Mouse (Mus musculus): ENCODE measurements around the gene Mrps6. TPM values are rescaled to one million over a fixed set of nuclear protein-coding genes. Genes with fewer than 3 reads are reported as not detected.
A peak's percentile ranks its signal among the peaks of the same experiment; 100 is the strongest.

Gene Mrps6
- polyA plus RNA-seq, 1 experiment = 129 TPM

DNA sequence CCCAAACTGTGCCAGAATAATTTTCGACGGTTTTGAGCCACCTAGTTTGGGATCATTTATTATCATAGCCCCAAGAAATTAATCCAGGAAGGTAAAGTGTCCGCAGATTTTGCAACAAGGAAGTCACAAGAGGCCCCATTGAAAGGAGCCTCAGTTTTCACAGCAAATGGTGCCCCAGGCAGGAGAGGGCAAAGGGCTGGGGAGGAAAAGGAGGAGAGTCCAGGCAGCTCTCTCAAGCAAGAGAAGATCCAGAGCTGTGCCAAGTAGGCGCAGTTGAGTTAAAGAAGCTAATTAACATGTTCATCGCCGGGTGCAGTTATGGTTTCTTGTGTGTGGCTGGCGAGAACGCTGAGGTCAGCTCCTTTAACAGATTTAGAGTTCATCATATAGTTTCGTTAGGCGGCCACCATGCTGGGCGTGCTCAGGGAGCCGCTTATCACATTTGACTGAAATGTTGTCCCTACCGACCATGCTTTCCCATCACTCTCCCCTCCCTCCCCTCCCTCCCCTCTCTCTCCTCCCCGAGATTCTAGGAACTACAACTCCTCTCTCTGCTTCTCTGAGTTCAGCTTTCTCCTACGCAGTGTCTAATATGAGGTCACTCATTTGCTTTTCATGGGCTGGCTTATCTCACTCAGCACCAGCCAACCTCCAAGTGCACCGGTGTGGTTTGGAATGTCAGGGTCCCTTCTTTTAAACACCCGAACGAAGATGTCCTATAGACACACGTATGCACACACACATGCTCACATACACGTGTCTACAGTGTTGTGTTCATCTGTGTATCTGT, 35.4 kb upstream of the Mrps6 start:
- WGBS = 69% methylated on average over 20 of the region's 20 CpGs
- TF ChIP-seq POLR2A (IDR thresholded peaks at IDR 0.05; ENCODE audit: low read depth, low read length) = no peak
- TF ChIP-seq CTCF (conservative IDR thresholded peaks at IDR 0.05; ENCODE audit: insufficient read depth, insufficient read length, low read depth, low read length) = no peak

DNA sequence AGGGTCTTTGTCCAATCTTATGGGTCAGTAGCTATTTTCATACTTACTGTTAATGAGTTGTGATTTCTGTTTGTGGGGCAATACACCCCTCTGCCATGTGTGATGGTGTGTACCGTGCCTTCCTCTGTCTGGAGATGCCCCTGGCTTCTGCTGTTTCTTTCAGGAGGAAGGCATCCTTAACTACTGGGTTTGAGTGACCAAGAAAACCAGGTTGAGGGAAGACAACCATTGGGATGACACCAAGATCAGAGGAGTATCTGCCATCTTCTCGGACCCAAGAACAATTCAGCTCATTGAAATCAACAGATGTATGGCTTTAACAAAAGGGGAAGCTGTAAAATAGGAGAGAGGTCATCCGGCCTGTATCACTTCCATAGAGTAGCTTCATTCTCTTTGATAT, 24.8 kb upstream of the Mrps6 start:
- Histone ChIP-seq H3K36me3 (ENCODE audit: control insufficient read depth, insufficient read depth, low read length) (no peaks in the 10 kb centered on the region), H3K27ac (ENCODE audit: insufficient read depth, low read depth, low read length) (no peak overlapping the region), H3K4me1 (ENCODE audit: control insufficient read depth, insufficient read depth, low read length) (no peaks in the 10 kb centered on the region), H3K4me3 (ENCODE audit: insufficient read depth, low read depth, low read length) (no peak overlapping the region), H3K27me3 (replicated peaks; ENCODE audit: control insufficient read depth, insufficient read depth, low read length) (no peaks in the 10 kb centered on the region)
- WGBS = 87% methylated on average over 3 of the region's 3 CpGs
- no peak for DNase-seq
- no peak for TF ChIP-seq CTCF (conservative IDR thresholded peaks at IDR 0.05; ENCODE audit: insufficient read depth, insufficient read length, low read depth, low read length)
- no peak for TF ChIP-seq POLR2A (IDR thresholded peaks at IDR 0.05; ENCODE audit: low read depth, low read length)

More for the DNA sequence above, 35.4 kb upstream of the Mrps6 start:
- Histone ChIP-seq H3K4me1 (ENCODE audit: control insufficient read depth, insufficient read depth, low read length) (peaks cover 3% of the 10 kb centered on the region; the same call in 1 of the 2 replicates), H3K27me3 (replicated peaks; ENCODE audit: control insufficient read depth, insufficient read depth, low read length) (no peaks in the 10 kb centered on the region), H3K4me3 (ENCODE audit: insufficient read depth, low read depth, low read length) (no peak overlapping the region), H3K36me3 (ENCODE audit: control insufficient read depth, insufficient read depth, low read length) (no peaks in the 10 kb centered on the region), H3K27ac (ENCODE audit: insufficient read depth, low read depth, low read length) (no peak overlapping the region)
- no peak for DNase-seq

- H3K4me3 ChIP-seq (ENCODE audit: insufficient read depth, low read depth, low read length) = no peak overlapping the region
These were observed 23.4 kb upstream of the Mrps6 start for GRCm38 (mm10) chr16:92034676-92035075.

GRCm38 (mm10) chr16:92036701-92037100, 21.4 kb upstream of the Mrps6 start:
- Histone ChIP-seq H3K27me3 (replicated peaks; ENCODE audit: control insufficient read depth, insufficient read depth, low read length) (no peaks in the 10 kb centered on the region), H3K27ac (ENCODE audit: insufficient read depth, low read depth, low read length) (peak overlapping the region; percentile 18; the same call in 1 of the 2 replicates), H3K4me1 (ENCODE audit: control insufficient read depth, insufficient read depth, low read length) (no peaks in the 10 kb centered on the region), H3K4me3 (ENCODE audit: insufficient read depth, low read depth, low read length) (no peak overlapping the region), H3K36me3 (ENCODE audit: control insufficient read depth, insufficient read depth, low read length) (no peaks in the 10 kb centered on the region)
- TF ChIP-seq CTCF (conservative IDR thresholded peaks at IDR 0.05; ENCODE audit: insufficient read depth, insufficient read length, low read depth, low read length) = no peak
- TF ChIP-seq POLR2A (IDR thresholded peaks at IDR 0.05; ENCODE audit: low read depth, low read length) = no peak
- no peak for DNase-seq
- 41% methylated on average over 8 of the region's 8 CpGs for WGBS

More at GRCm38 (mm10) chr16:92034676-92035075, 23.4 kb upstream of the Mrps6 start:
- TF ChIP-seq POLR2A (IDR thresholded peaks at IDR 0.05; ENCODE audit: low read depth, low read length) (no peak), CTCF (conservative IDR thresholded peaks at IDR 0.05; ENCODE audit: insufficient read depth, insufficient read length, low read depth, low read length) (no peak)
- 93% methylated on average over 5 of the region's 5 CpGs for WGBS
- no peaks in the 10 kb centered on the region for H3K4me1 ChIP-seq (ENCODE audit: control insufficient read depth, insufficient read depth, low read length)
- DNase-seq = no peak
- no peaks in the 10 kb centered on the region for H3K27me3 ChIP-seq (replicated peaks; ENCODE audit: control insufficient read depth, insufficient read depth, low read length)
- no peak overlapping the region for H3K27ac ChIP-seq (ENCODE audit: insufficient read depth, low read depth, low read length)
- H3K36me3 ChIP-seq (ENCODE audit: control insufficient read depth, insufficient read depth, low read length) = no peaks in the 10 kb centered on the region

- Histone ChIP-seq H3K27ac (ENCODE audit: insufficient read depth, low read depth, low read length) (peak overlapping the region; percentile 46; the same call in 1 of the 2 replicates), H3K4me3 (ENCODE audit: insufficient read depth, low read depth, low read length) (no peak overlapping the region), H3K36me3 (ENCODE audit: control insufficient read depth, insufficient read depth, low read length) (no peaks in the 10 kb centered on the region), H3K27me3 (replicated peaks; ENCODE audit: control insufficient read depth, insufficient read depth, low read length) (no peaks in the 10 kb centered on the region), H3K4me1 (ENCODE audit: control insufficient read depth, insufficient read depth, low read length) (no peaks in the 10 kb centered on the region)
- TF ChIP-seq POLR2A (IDR thresholded peaks at IDR 0.05; ENCODE audit: low read depth, low read length) (no peak), CTCF (conservative IDR thresholded peaks at IDR 0.05; ENCODE audit: insufficient read depth, insufficient read length, low read depth, low read length) (no peak)
- peak; percentile 59 for DNase-seq
- 62% methylated on average over 21 of the region's 21 CpGs for WGBS
These were observed 20.0 kb upstream of the Mrps6 start for GRCm38 (mm10) chr16:92037891-92038607.

DNA sequence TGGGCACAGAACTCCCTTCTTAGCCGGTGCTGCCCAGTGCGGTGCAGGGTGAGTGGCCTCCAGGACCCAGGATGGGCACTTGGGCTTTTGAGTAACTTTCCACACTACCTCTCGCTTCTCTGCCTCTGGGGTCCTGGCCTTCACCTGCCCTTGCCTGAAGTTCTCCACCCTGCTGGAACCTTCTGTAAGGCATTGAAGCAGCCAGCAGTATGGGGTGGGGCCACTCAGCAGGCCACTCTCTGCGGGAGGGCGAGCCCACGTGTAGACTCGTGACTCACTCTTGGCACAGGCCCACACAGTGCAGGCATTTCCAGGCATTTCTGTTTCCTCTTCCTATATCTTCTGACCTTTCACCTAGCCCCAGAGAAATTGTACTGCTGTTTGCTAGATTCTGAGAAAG, 18.6 kb upstream of the Mrps6 start:
- DNase-seq = peak; percentile 62
- no peak overlapping the region for H3K4me3 ChIP-seq (ENCODE audit: insufficient read depth, low read depth, low read length)
- no peaks in the 10 kb centered on the region for H3K4me1 ChIP-seq (ENCODE audit: control insufficient read depth, insufficient read depth, low read length)
- peak overlapping the region; percentile 79 for H3K27ac ChIP-seq (ENCODE audit: insufficient read depth, low read depth, low read length)
- no peaks in the 10 kb centered on the region for H3K27me3 ChIP-seq (replicated peaks; ENCODE audit: control insufficient read depth, insufficient read depth, low read length)
- 68% methylated on average over 7 of the region's 7 CpGs for WGBS
- no peaks in the 10 kb centered on the region for H3K36me3 ChIP-seq (ENCODE audit: control insufficient read depth, insufficient read depth, low read length)
- TF ChIP-seq POLR2A (IDR thresholded peaks at IDR 0.05; ENCODE audit: low read depth, low read length) (no peak), CTCF (conservative IDR thresholded peaks at IDR 0.05; ENCODE audit: insufficient read depth, insufficient read length, low read depth, low read length) (no peak)

DNA sequence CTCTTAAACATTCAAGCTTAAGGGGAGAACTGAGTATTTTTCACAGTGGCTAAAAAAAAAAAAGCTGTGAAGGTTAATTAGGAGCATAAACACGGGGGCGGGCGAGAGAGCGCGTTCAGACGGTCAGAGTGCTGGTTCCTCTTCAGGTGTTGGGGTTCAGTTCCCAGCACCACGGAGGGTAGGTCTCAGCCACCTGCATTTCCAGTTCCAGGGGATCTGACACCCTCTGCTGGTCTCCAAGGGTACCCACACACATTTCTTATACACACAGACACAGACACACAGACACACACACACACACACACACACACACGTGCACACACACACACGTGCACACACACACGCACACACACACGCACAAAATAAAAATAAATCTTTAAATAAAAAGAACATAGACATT, 18.1 kb upstream of the Mrps6 start:
- 93% methylated on average over 11 of the region's 11 CpGs for WGBS
- no peaks in the 10 kb centered on the region for H3K36me3 ChIP-seq (ENCODE audit: control insufficient read depth, insufficient read depth, low read length)
- H3K4me1 ChIP-seq (ENCODE audit: control insufficient read depth, insufficient read depth, low read length) = no peaks in the 10 kb centered on the region
- H3K27ac ChIP-seq (ENCODE audit: insufficient read depth, low read depth, low read length) = no peak overlapping the region
- no peaks in the 10 kb centered on the region for H3K27me3 ChIP-seq (replicated peaks; ENCODE audit: control insufficient read depth, insufficient read depth, low read length)
- TF ChIP-seq POLR2A (IDR thresholded peaks at IDR 0.05; ENCODE audit: low read depth, low read length) = no peak
- DNase-seq = no peak
- H3K4me3 ChIP-seq (ENCODE audit: insufficient read depth, low read depth, low read length) = no peak overlapping the region
